Mouse (Mus musculus) ES-Bruce4 (cell line): Measurements from ENCODE around the gene Zglp1.

Experiments used
- CTCF ChIP-seq: IDR thresholded peaks from one replicate; pipeline ENCODE4 v1.8.1; 2011; ENCODE audit warnings: low read depth, low read length
- EP300 ChIP-seq: IDR thresholded peaks from 2 replicates; pipeline ENCODE4 v1.6.1; 2011; ENCODE audit warnings: low read depth, low read length; ENCODE audit not compliant: insufficient read depth
- POLR2A ChIP-seq: IDR thresholded peaks from one replicate; pipeline ENCODE4 v1.8.1; 2011; ENCODE audit warnings: low read length; ENCODE audit not compliant: insufficient read depth

- no peak for TF ChIP-seq POLR2A
- TF ChIP-seq EP300: no peak
- no peak for TF ChIP-seq CTCF
These were observed 29.4 kb downstream of the Zglp1 start for GRCm38 (mm10) chr9:21037481-21037891.
